Mouse (Mus musculus) mouse embryonic stem cell (cell line): ENCODE data around the gene Tmem108.
"Not testable (repeated sequence)": the region's sequence is repeated elsewhere in the genome, so short reads cannot be mapped to it uniquely, and the experiment has no call there.

Source experiments
- in situ Hi-C, 2 experiments: fragments of 300-500 bp; cut with MboI; formaldehyde crosslinking; loops; 1 replicate in 1 of 2; 3 replicates in 1 of 2; pipeline ENCODE4 v1.14.3; 2019 to 2020; ENCODE audit warnings: low sequenced_read_pairs in 2 of 2, low pct_unique_long_range_greater_than_20kb in 1 of 2, mixed read lengths in 1 of 2; ENCODE audit not compliant: unreplicated experiment in 1 of 2

The Tmem108 gene

DNA sequence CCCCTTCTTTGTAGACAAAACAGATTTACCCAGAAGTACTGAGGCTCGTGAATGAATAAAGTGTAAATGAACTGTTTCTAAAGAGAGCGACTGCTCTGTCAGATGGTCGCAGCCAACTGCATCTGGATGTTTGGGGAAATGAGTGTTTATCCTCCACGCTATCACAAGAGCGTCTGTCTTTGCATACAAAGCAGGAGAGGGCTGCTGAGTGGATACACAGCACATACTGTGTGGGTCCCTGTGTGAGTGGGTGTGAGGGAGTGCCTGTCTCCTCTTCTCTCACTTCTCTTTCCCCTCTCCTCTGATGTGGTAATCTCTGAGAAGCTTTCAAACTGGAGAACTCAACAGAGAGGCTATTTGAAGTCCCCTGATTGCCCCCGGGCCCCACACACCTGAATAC lies 64.7 kb downstream of the Tmem108 start:
- in situ Hi-C loops: no loop called here

DNA sequence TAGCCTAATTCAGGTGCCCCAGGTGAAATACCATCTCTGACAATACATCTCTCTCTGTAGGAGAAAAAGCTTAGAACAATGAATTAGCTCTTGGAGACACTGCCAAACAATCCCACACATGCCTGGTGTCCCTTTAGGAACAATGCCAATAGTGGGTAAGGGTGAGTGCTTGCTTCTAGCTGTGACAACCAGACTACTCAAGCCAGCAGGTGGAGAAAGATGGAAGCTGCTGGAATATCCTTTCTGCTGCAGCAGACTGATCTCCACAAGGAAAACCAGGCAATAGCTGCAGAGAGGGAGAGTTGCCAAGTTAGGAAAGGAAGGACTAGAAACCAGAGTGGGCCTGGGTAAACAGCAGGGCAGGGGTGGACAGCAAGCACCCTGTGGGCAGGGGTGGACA lies 67.8 kb downstream of the Tmem108 start:
- in situ Hi-C loops: no loop called here

- in situ Hi-C loops: no loop called here
Observed at GRCm38 (mm10) chr9:103692699-103693098, 68.9 kb downstream of the Tmem108 start.

DNA sequence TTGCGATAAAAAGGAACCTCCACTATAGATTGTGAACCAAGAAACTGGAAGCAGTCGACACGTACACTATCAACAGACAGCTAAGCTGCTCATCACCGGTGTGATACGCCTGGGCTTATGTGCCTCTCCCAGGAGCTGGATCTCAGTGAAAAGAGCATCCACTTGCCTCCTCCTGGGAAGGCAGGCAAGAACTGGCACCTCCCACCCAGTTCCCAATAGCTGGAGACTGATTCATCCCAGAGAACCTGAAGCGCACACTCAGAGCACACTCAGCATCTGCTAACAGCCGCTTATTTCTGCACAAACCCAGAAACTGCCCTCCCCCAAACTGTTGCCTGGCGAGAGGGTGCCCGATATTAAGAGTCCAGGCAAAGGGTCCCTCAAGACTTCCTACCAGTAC lies 69.8 kb downstream of the Tmem108 start:
- in situ Hi-C loops: no loop called here

- in situ Hi-C loops: no loop called here
Observed at GRCm38 (mm10) chr9:103690446-103690845, 71.2 kb downstream of the Tmem108 start.

DNA sequence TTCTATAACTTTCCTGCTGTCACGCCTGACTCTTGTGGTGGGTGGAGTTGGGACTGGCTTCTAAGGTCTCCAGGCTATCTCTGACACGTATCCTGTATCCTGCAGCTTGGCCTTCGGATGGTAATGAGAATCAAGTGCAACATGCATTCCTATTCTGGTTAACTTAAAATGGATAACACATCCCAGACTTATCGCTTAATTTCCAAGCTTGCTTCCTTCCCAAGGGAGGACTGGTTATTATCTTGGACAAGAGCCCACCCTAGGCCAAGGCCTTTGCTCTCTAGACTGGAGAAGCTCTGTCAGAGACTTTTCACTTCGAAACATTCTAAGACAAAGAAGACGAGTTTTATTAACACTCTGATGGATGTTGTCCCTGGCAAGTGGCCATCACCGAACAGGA lies 71.9 kb downstream of the Tmem108 start:
- in situ Hi-C loops: no loop called here

- in situ Hi-C loops: no loop called here
Observed at GRCm38 (mm10) chr9:103689006-103689405, 72.6 kb downstream of the Tmem108 start.

- in situ Hi-C loops: no loop called here
Observed at GRCm38 (mm10) chr9:103687130-103687529, 74.5 kb downstream of the Tmem108 start.

GRCm38 (mm10) chr9:103681741-103682330 lies 79.8 kb downstream of the Tmem108 start:
- in situ Hi-C loops: no loop called here

GRCm38 (mm10) chr9:103679234-103679633 lies 82.4 kb downstream of the Tmem108 start:
- in situ Hi-C loops: no loop called here

GRCm38 (mm10) chr9:103678531-103679060 lies 83.0 kb downstream of the Tmem108 start:
- in situ Hi-C loops: no loop called here

GRCm38 (mm10) chr9:103677811-103678210 lies 83.8 kb downstream of the Tmem108 start:
- in situ Hi-C loops: no loop called here

- in situ Hi-C loops: no loop called here
Observed at GRCm38 (mm10) chr9:103675721-103676480, 85.7 kb downstream of the Tmem108 start.

DNA sequence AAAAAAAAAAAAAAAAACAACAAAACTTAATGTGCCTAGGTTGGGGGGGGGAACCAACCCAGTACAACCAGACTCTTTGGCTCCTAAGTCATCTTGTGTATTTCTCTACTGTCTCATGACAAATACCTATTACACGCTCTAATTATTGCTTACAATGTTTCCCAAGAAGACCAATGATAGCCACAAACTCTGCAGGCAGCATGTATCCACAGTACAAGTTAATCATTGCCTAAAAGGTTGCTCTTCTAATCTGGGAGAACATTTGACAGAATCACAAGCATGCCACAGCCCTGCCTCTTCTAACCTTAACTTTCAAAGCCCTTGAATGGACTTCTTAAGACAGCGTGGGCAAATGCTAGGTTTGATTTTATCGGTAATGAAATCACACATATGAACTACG lies 88.8 kb downstream of the Tmem108 start:
- in situ Hi-C loops: no loop called here

DNA sequence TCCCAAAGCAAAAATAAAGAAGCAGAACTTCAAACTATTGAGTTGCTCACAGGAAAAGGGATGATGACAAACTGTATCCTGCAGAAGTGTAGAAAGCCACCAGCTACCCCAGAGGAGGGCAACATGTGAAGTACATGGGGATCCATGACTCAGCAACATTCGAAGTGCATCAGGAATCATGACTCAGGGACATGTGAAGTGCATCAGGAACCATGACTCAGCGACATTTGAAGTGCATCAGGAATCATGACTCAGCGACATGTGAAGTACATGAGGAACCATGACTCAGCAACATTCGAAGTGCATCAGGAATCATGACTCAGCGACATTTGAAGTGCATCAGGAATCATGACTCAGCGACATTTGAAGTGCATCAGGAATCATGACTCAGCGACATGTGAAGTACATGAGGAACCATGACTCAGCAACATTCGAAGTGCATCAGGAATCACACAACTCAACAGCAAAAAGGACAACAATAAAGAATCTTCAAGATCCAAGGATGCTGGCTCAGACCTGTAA lies 91.0 kb downstream of the Tmem108 start:
- in situ Hi-C loops: not testable (repeated sequence)

GRCm38 (mm10) chr9:103668830-103669229 lies 92.8 kb downstream of the Tmem108 start:
- in situ Hi-C loops: no loop called here

- in situ Hi-C loops: no loop called here
Observed at GRCm38 (mm10) chr9:103665817-103666216, 95.8 kb downstream of the Tmem108 start.

DNA sequence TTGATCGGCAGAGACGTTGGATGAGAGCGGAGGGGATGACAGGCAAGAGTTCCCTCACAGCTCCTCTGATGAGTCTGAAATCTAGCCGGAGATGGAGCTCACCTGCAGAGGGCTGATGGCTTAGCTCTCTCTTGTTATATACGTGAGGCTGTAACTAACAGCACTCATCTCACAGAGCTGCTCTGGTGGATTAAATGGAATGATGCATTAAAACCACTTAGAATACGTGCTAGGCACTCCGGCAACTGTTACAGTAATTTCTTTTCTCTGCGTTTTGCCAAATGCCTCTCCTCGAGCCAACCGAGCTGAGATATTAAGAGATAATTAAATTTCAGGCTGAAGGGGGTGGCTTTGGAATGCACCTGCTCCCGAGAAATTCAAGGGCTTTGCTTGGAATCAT lies 97.5 kb downstream of the Tmem108 start:
- in situ Hi-C loops: no loop called here

DNA sequence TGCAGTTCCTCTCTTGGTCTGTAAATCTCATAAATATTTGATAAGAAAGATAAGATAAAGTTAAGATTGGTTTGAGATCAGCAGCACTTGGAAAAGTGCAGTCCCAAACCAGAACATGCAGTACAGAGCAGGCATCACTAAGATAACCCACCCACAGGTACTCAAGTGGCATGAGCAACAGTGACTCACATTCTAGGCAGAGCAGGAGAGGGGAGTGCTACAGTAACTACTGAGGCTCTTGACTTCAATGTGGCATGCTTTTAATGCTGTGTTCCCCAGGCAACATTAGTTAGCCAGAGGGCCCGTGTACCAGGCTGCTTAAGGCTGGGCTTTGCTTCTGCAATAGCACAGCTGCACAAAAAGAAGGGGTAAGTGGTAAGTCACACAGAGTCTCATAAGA lies 99.8 kb downstream of the Tmem108 start:
- in situ Hi-C loops: no loop called here

DNA sequence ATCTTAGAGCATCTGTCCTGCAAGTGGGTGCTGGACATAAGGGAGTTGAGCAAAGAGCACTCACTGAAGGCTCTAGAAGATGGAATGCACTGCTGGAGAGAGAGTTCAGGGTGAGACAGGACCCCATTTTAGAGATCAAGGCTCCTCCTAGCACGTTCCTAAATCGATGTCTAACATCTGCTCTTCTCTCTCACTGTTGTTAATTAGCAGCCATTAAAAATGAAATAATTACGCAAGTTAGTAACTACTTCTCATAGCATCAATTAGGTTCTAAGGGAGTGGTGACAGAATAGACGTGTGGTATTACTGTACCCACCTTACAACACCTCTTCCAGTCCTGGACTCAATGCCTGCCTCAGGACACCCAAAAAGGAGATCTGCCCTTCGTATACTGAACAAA lies 103.7 kb downstream of the Tmem108 start:
- in situ Hi-C loops: no loop called here
